Mouse (Mus musculus): ENCODE measurements around the gene Naa80. TPM values are rescaled to one million over a fixed set of nuclear protein-coding genes. Genes with fewer than 3 reads are reported as not detected.

The Naa80 gene
- polyA plus RNA-seq, 2 experiments: 17.2 to 38.7 TPM

DNA sequence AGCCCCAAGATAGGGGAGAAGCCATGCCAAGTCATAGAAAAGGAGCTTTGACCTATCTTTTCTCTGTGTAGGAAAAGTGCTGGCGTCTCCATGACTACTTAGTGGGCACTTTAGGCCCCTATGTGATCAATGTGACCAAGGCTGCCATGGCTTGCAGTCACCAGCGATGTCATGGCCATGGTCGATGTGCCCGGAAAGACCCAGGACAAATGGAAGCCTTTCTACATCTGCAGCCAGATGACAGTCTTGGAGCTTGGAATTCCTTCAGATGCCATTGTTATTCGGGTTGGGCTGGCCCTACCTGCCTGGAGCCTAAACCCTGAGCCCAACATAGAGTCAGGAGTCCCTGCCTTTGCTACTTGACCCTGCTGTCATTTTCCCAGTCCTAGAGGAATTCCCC lies 7.8 kb downstream of the Naa80 start:
- WGBS: 93% methylated on average over 5 of the region's 5 CpGs
- Histone ChIP-seq H3K27ac (replicated peaks; ENCODE audit: low read depth, low read length) (no peak overlapping the region), H3K36me3 (ENCODE audit: control insufficient read depth, insufficient read depth, low read length) (peaks cover 27% of the 10 kb centered on the region)

DNA sequence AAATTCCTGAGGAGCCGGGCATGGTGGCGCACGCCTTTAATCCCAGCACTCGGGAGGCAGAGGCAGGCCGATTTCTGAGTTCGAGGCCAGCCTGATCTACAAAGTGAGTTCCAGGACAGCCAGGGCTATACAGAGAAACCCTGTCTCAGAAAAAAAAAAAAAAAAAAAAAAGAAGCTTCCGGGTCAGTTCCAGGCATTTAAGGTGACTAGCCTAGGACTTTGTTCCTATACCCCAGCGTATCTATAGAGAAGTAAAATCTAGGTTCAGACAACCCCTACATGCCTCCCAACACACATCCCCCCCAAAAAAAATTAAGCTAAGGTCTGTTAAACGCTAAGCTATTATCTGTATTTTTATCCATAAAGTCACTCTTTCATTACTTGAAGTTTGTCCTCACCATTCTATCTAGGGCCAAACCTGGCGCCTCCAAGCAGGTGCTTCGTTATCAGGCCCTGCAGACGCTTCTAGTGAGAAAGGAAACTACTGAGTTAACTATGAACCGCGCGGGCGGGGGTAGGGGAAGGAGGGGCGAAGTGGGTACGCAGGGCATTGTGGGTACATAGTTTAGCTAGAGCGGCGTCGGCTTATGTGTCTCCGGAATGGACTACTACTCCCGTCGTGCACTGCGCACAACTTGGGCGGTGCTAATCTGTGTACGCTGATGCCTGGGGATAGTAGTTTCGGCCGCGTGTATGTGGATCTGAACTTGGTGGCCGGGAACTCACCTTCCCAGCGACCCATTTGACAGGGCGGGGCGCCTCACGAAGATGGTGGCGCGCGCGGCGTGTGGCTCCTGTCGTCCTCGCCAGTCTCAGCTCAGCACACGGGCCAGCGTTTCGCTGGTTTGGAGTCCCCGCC lies 8.5 kb downstream of the Naa80 start, which contains the start of gene Ifrd2:
Gene Ifrd2, plus strand, starts transcription at position 669 of the 859 bp plus-strand sequence.
- ATAC-seq (ENCODE audit: low FRiP score, low read depth): peak; percentile 99
- Histone ChIP-seq H3K9me3 (ENCODE audit: control insufficient read depth, low read length) (no peaks in the 10 kb centered on the region), H3K36me3 (ENCODE audit: control insufficient read depth, insufficient read depth, low read length) (peaks cover 34% of the 10 kb centered on the region), H3K4me1 (ENCODE audit: control insufficient read depth, insufficient read depth, low read length) (peaks cover 7% of the 10 kb centered on the region), H3K27me3 (ENCODE audit: control insufficient read depth, insufficient read depth, low read length) (no peaks in the 10 kb centered on the region), H3K4me3 (replicated peaks; ENCODE audit: low read length) (peak within 1 kb of the TSS; percentile 80), H3K27ac (replicated peaks; ENCODE audit: low read depth, low read length) (no peak within 1 kb of the TSS), H3K4me2 (replicated peaks; ENCODE audit: low read depth, low read length, severe bottlenecking) (peak within 1 kb of the TSS; percentile 76), H3K9ac (ENCODE audit: low read depth, low read length, severe bottlenecking) (peak within 1 kb of the TSS; percentile 63)
- peak; percentile 100 for DNase-seq (ENCODE audit: low spot score)
- WGBS: 15% methylated on average over 38 of the region's 46 CpGs
- 0 out of 2 replicates have a peak, but pooled peaks have one; percentile 11 for TF ChIP-seq POLR2A (IDR thresholded peaks at IDR 0.05; ENCODE audit: borderline replicate concordance, extremely low read depth, insufficient read depth, insufficient read length)

More for the DNA sequence above, 7.8 kb downstream of the Naa80 start:
- DNase-seq (ENCODE audit: low spot score) (no peak), ATAC-seq (ENCODE audit: low FRiP score, low read depth) (no peak)
- Histone ChIP-seq H3K4me3 (replicated peaks; ENCODE audit: low read length) (no peak overlapping the region), H3K9ac (ENCODE audit: low read depth, low read length, severe bottlenecking) (no peak overlapping the region), H3K4me1 (ENCODE audit: control insufficient read depth, insufficient read depth, low read length) (peaks cover 12% of the 10 kb centered on the region), H3K27me3 (ENCODE audit: control insufficient read depth, insufficient read depth, low read length) (no peaks in the 10 kb centered on the region), H3K9me3 (ENCODE audit: control insufficient read depth, low read length) (no peaks in the 10 kb centered on the region), H3K4me2 (replicated peaks; ENCODE audit: low read depth, low read length, severe bottlenecking) (no peak overlapping the region)
- TF ChIP-seq POLR2A (IDR thresholded peaks at IDR 0.05; ENCODE audit: borderline replicate concordance, extremely low read depth, insufficient read depth, insufficient read length): no peak

DNA sequence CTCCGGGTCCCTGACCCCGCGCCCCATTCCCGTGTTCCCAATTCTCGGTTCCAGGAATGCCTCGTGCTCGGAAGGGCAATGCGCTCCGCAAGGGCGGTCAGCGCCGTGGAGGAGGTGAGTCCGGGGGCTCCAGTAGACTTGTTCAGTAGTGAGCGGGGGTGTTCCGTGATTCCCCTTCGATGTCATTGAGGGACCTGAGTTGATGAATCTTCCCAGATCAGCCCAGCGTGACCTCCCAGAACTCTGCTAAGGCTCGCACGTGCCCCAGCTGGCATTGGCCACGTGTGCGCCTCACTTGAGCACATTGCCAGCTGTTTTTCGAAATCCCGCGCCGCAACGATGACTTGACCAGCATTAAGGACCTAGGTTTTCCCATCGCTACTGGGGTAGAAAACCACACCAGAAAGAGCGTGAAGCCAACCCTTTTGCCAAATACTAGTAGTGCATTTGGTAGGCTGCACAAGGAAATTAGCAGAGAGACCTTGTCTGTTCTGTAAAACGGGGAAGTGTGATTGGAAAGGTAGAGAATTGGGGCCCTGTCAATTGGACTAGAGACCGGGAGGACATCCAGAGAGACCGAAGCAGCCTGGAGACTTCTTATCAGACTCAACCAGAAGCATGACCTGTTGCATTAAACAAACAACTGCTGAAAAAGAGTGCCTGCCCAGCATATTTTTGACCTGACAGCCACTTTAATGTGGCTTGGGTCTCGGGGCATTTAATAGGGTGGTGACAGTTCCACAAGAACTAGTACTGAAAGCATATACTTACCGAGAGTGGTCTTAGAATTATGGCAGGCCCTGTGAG lies 9.3 kb downstream of the Naa80 start:
- WGBS: 5% methylated on average over 33 of the region's 33 CpGs
- Histone ChIP-seq H3K4me3 (replicated peaks; ENCODE audit: low read length) (peak overlapping the region; percentile 80), H3K4me2 (replicated peaks; ENCODE audit: low read depth, low read length, severe bottlenecking) (peak overlapping the region; percentile 76), H3K4me1 (ENCODE audit: control insufficient read depth, insufficient read depth, low read length) (peaks cover 7% of the 10 kb centered on the region), H3K9me3 (ENCODE audit: control insufficient read depth, low read length) (no peaks in the 10 kb centered on the region), H3K36me3 (ENCODE audit: control insufficient read depth, insufficient read depth, low read length) (peaks cover 38% of the 10 kb centered on the region), H3K27me3 (ENCODE audit: control insufficient read depth, insufficient read depth, low read length) (no peaks in the 10 kb centered on the region), H3K9ac (ENCODE audit: low read depth, low read length, severe bottlenecking) (peak overlapping the region; percentile 63), H3K27ac (replicated peaks; ENCODE audit: low read depth, low read length) (no peak overlapping the region)
- ATAC-seq (ENCODE audit: low FRiP score, low read depth): no peak; the same call in 1 of the 2 replicates
- TF ChIP-seq POLR2A (IDR thresholded peaks at IDR 0.05; ENCODE audit: borderline replicate concordance, extremely low read depth, insufficient read depth, insufficient read length): no peak
- DNase-seq (ENCODE audit: low spot score): peak; percentile 40

DNA sequence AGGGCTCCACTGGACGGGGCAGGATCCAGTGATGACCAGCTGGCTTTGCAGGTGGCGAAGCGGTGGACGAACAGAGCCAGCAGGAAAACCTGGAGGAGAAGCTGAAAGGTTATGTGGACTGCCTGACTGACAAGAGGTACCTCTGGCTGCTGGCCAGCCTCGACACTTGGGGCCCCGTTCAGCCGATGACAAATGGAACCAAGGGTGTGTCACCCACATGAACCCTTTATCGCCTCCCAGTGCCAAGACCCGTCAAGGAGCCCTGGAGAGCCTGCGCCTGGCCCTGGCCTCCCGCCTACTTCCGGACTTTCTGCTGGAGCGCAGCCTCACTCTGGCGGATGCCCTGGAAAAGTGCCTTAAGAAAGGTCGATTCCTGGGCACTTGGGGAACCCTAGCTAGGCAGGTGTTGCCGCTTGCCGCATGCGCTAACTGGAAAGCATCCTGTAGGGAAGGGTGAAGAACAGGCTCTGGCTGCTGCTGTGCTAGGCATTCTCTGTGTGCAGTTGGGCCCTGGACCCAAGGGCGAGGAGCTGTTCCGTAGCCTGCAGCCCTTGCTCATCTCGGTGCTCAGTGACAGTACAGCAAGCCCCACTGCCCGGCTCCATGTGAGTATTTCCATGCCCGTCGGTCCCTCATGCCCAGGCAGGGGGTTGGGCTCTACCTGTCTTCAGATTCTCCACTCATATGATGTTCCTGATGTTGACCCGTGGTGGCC lies 11.5 kb downstream of the Naa80 start:
- Histone ChIP-seq H3K4me2 (replicated peaks; ENCODE audit: low read depth, low read length, severe bottlenecking) (no peak overlapping the region), H3K9me3 (ENCODE audit: control insufficient read depth, low read length) (no peaks in the 10 kb centered on the region), H3K9ac (ENCODE audit: low read depth, low read length, severe bottlenecking) (no peak overlapping the region), H3K36me3 (ENCODE audit: control insufficient read depth, insufficient read depth, low read length) (peaks cover 51% of the 10 kb centered on the region), H3K4me3 (replicated peaks; ENCODE audit: low read length) (no peak overlapping the region), H3K27ac (replicated peaks; ENCODE audit: low read depth, low read length) (no peak overlapping the region), H3K4me1 (ENCODE audit: control insufficient read depth, insufficient read depth, low read length) (peaks cover 7% of the 10 kb centered on the region), H3K27me3 (ENCODE audit: control insufficient read depth, insufficient read depth, low read length) (no peaks in the 10 kb centered on the region)
- DNase-seq (ENCODE audit: low spot score) (no peak), ATAC-seq (ENCODE audit: low FRiP score, low read depth) (no peak)
- WGBS: 92% methylated on average over 25 of the region's 25 CpGs
- TF ChIP-seq POLR2A (IDR thresholded peaks at IDR 0.05; ENCODE audit: borderline replicate concordance, extremely low read depth, insufficient read depth, insufficient read length): no peak

DNA sequence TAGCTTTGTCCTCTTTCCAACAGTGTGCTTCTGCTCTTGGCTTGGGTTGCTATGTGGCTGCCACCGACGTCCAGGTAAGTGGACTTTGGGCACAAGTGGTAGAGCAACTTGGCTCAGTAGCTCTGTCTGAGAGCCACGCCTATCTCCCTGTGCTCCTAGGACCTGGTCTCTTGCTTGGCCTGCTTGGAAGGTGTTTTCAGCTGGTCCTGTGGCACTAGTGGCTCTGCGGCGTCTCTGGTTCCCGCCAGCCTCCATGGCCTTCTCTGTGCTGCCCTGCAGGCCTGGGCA lies 12.0 kb downstream of the Naa80 start:
- H3K4me2 ChIP-seq (replicated peaks; ENCODE audit: low read depth, low read length, severe bottlenecking): no peak overlapping the region
- 92% methylated on average over 6 of the region's 6 CpGs for WGBS
- ATAC-seq (ENCODE audit: low FRiP score, low read depth) (no peak), DNase-seq (ENCODE audit: low spot score) (no peak)
- H3K27me3 ChIP-seq (ENCODE audit: control insufficient read depth, insufficient read depth, low read length): no peaks in the 10 kb centered on the region
- no peak overlapping the region for H3K27ac ChIP-seq (replicated peaks; ENCODE audit: low read depth, low read length)
- H3K4me3 ChIP-seq (replicated peaks; ENCODE audit: low read length): no peak overlapping the region
- peaks cover 7% of the 10 kb centered on the region for H3K4me1 ChIP-seq (ENCODE audit: control insufficient read depth, insufficient read depth, low read length)
- peaks cover 51% of the 10 kb centered on the region for H3K36me3 ChIP-seq (ENCODE audit: control insufficient read depth, insufficient read depth, low read length)
- TF ChIP-seq POLR2A (IDR thresholded peaks at IDR 0.05; ENCODE audit: borderline replicate concordance, extremely low read depth, insufficient read depth, insufficient read length): no peak
- H3K9ac ChIP-seq (ENCODE audit: low read depth, low read length, severe bottlenecking): no peak overlapping the region
- H3K9me3 ChIP-seq (ENCODE audit: control insufficient read depth, low read length): no peaks in the 10 kb centered on the region
